Mouse (Mus musculus) hindbrain, postnatal 0 days (tissue): ENCODE data around the gene Olfr484. TPM values are rescaled to one million over a fixed set of nuclear protein-coding genes. Genes with fewer than 3 reads are reported as not detected.

ENCODE experiments used
- ATAC-seq: fragments of 200-750 bp; cut with Nextera tagmentation; 2 replicates; pipeline ENCODE4 v1.8.0; 2017; ENCODE audit warnings: mild to moderate bottlenecking, moderate TSS enrichment, moderate library complexity
- DNase-seq: peaks from one replicate; pipeline ENCODE4 v3.0.0-alpha.2; 2015; ENCODE audit warnings: low spot score
- H3K27ac ChIP-seq: fragments of 300-500 bp; sonication (generic); 2 replicates; pipeline ENCODE4 v1.5.1; 2014; ENCODE audit warnings: mild to moderate bottlenecking
- H3K27me3 ChIP-seq: fragments of 300-500 bp; sonication (generic); 2 replicates; pipeline ENCODE4 v1.6.1; 2014; ENCODE audit warnings: low read length, mixed read lengths; ENCODE audit not compliant: insufficient read depth
- H3K36me3 ChIP-seq: fragments of 300-500 bp; sonication (generic); 2 replicates; pipeline ENCODE4 v1.6.1; 2014; ENCODE audit warnings: low read length, mixed read lengths; ENCODE audit not compliant: insufficient read depth
- H3K4me1 ChIP-seq: fragments of 300-500 bp; sonication (generic); 2 replicates; pipeline ENCODE4 v1.6.1; 2014; ENCODE audit warnings: antibody characterized with exemption, low read length, mixed read lengths; ENCODE audit not compliant: insufficient read depth
- H3K4me2 ChIP-seq: fragments of 300-500 bp; sonication (generic); 2 replicates; pipeline ENCODE4 v1.6.1; 2014; ENCODE audit warnings: low read depth, mild to moderate bottlenecking, low read length, moderate library complexity, mixed read lengths
- H3K4me3 ChIP-seq: fragments of 300-500 bp; sonication (generic); 2 replicates; pipeline ENCODE4 v1.5.1; 2014; ENCODE audit warnings: low read length
- H3K9ac ChIP-seq: fragments of 300-500 bp; sonication (generic); replicated peaks from 2 replicates; pipeline ENCODE4 v1.6.1; 2014; ENCODE audit warnings: mild to moderate bottlenecking, low read length, moderate library complexity, mixed read lengths
- H3K9me3 ChIP-seq: fragments of 300-500 bp; sonication (generic); 2 replicates; pipeline ENCODE4 v1.6.1; 2016; ENCODE audit warnings: low read length, mixed read lengths
- CTCF ChIP-seq: IDR thresholded peaks from 2 replicates; pipeline ENCODE4 v1.5.1; 2016; ENCODE audit warnings: antibody characterized with exemption, control low read depth, low read depth
- polyA plus RNA-seq: library from polyadenylated mRNA; unstranded; fragments of >200 nt; fragmentation: Nextera tagmentation; extraction: Ambion mirVana; gene quantifications from 2 replicates; pipeline ENCODE4 v1.2.1, GENCODE M21; 2015
- total RNA-seq: library from RNA; depleted of rRNA; stranded (reverse); fragments of >200 nt; gene quantifications from 2 replicates; pipeline ENCODE4 v1.2.3, GENCODE M21; 2014; rRNA removed

Olfr484 gene
- total and polyA plus RNA-seq, 2 experiments from 2014 or later: not detected

DNA sequence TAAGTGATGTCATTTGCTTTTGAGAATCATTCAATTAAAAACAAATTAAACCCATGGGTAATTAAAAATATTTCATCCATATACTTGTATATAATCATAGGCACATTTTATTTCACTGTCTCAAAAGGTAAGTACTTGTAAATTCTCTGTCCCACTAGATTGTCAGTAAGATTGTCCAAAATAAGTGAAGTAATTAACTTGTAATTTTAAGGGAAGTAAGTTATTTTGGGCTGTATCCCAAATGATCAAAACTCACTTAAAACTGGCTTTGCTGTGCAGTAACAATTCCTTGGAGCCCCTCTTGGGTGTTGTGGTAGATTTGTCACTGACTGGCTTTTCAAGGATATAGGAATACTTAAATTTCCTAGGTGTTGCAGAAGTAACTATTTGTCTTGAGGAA is 47.7 kb downstream of the Olfr484 start, which contains the start of gene Olfr481:
Gene Olfr481, plus strand, starts transcription at position 301 of the 400 bp plus-strand sequence.
- TF ChIP-seq CTCF: no peak
- Histone ChIP-seq H3K4me2 (no peak within 1 kb of the TSS), H3K36me3 (no peaks in the 10 kb centered on the region), H3K9ac (no peak within 1 kb of the TSS), H3K27me3 (no peaks in the 10 kb centered on the region), H3K27ac (no peak within 1 kb of the TSS), H3K9me3 (no peaks in the 10 kb centered on the region), H3K4me1 (no peaks in the 10 kb centered on the region), H3K4me3 (no peak within 1 kb of the TSS)
- no peak for ATAC-seq
- DNase-seq: no peak

Other genes starting within 250 kb of the Olfr484 start
- not detected in 2 replicates for gene Olfr472, start 229.5 kb downstream of the Olfr484 start, total RNA-seq
- gene Olfr472, start 229.5 kb downstream of the Olfr484 start, polyA plus RNA-seq: not detected in 2 replicates
- not detected in 2 replicates for gene Olfr473, start 197.0 kb downstream of the Olfr484 start, total RNA-seq
- not detected in 2 replicates for gene Olfr473, start 197.0 kb downstream of the Olfr484 start, polyA plus RNA-seq
- not detected in 2 replicates for gene Olfr474, start 172.8 kb downstream of the Olfr484 start, total RNA-seq
- not detected in 2 replicates for gene Olfr474, start 172.8 kb downstream of the Olfr484 start, polyA plus RNA-seq
- not detected in 2 replicates for gene Olfr476, start 162.6 kb downstream of the Olfr484 start, total RNA-seq
- not detected in 2 replicates for gene Olfr476, start 162.6 kb downstream of the Olfr484 start, polyA plus RNA-seq
- gene Olfr477, start 140.8 kb downstream of the Olfr484 start, total RNA-seq: not detected in 2 replicates
- gene Olfr477, start 140.8 kb downstream of the Olfr484 start, polyA plus RNA-seq: not detected in 2 replicates
- not detected in 2 replicates for gene Olfr478, start 93.5 kb downstream of the Olfr484 start, total RNA-seq
- not detected in 2 replicates for gene Olfr478, start 93.5 kb downstream of the Olfr484 start, polyA plus RNA-seq
- not detected in 2 replicates for gene Olfr479, start 76.8 kb downstream of the Olfr484 start, total RNA-seq
- not detected in 2 replicates for gene Olfr479, start 76.8 kb downstream of the Olfr484 start, polyA plus RNA-seq
- gene Olfr480, start 60.1 kb downstream of the Olfr484 start, total RNA-seq: not detected in 2 replicates
- gene Olfr480, start 60.1 kb downstream of the Olfr484 start, polyA plus RNA-seq: not detected in 2 replicates
- gene Olfr481, start 47.6 kb downstream of the Olfr484 start, total RNA-seq: not detected in 2 replicates
- gene Olfr481, start 47.6 kb downstream of the Olfr484 start, polyA plus RNA-seq: not detected in 2 replicates
- gene Olfr482, start 29.9 kb downstream of the Olfr484 start, total RNA-seq: not detected in 2 replicates
- 0.14 TPM in 1 of 2 replicates, not detected in the other for gene Olfr482, start 29.9 kb downstream of the Olfr484 start, polyA plus RNA-seq
- gene Olfr483, start 26.6 kb downstream of the Olfr484 start, total RNA-seq: not detected in 2 replicates
- gene Olfr483, start 26.6 kb downstream of the Olfr484 start, polyA plus RNA-seq: not detected in 2 replicates
- gene Olfr485, start 32.4 kb upstream of the Olfr484 start, total RNA-seq: not detected in 2 replicates
- not detected in 2 replicates for gene Olfr485, start 32.4 kb upstream of the Olfr484 start, polyA plus RNA-seq
- gene Olfr486, start 45.3 kb upstream of the Olfr484 start, total RNA-seq: not detected in 2 replicates
- gene Olfr486, start 45.3 kb upstream of the Olfr484 start, polyA plus RNA-seq: not detected in 2 replicates
- not detected in 2 replicates for gene Olfr487, start 87.2 kb upstream of the Olfr484 start, total RNA-seq
- gene Olfr487, start 87.2 kb upstream of the Olfr484 start, polyA plus RNA-seq: not detected in 2 replicates
- not detected in 2 replicates for gene Olfr488, start 130.9 kb upstream of the Olfr484 start, total RNA-seq
- gene Olfr488, start 130.9 kb upstream of the Olfr484 start, polyA plus RNA-seq: not detected in 2 replicates
- gene Olfr490, start 161.5 kb upstream of the Olfr484 start, total RNA-seq: not detected in 2 replicates
- gene Olfr490, start 161.5 kb upstream of the Olfr484 start, polyA plus RNA-seq: not detected in 2 replicates
- gene Olfr491, start 186.0 kb upstream of the Olfr484 start, total RNA-seq: not detected in 2 replicates
- not detected in 2 replicates for gene Olfr491, start 186.0 kb upstream of the Olfr484 start, polyA plus RNA-seq
- gene Olfr492, start 196.2 kb upstream of the Olfr484 start, total RNA-seq: not detected in 2 replicates
- not detected in 2 replicates for gene Olfr492, start 196.2 kb upstream of the Olfr484 start, polyA plus RNA-seq
- not detected in 2 replicates for gene Olfr493, start 219.5 kb upstream of the Olfr484 start, total RNA-seq
- not detected in 2 replicates for gene Olfr493, start 219.5 kb upstream of the Olfr484 start, polyA plus RNA-seq
- not detected in 2 replicates for gene Olfr494, start 237.9 kb upstream of the Olfr484 start, total RNA-seq
- not detected in 2 replicates for gene Olfr494, start 237.9 kb upstream of the Olfr484 start, polyA plus RNA-seq